Mouse (Mus musculus) midbrain, embryonic 13.5 days (tissue): Measurements from ENCODE around the gene Nat14. TPM values are rescaled to one million over a fixed set of nuclear protein-coding genes. Genes with fewer than 3 reads are reported as not detected.
A peak's percentile ranks its signal among the peaks of the same experiment; 100 is the strongest.

Experiments used
- ATAC-seq: fragments of 200-750 bp; cut with Nextera tagmentation; 2 replicates; pipeline ENCODE4 v1.8.0; 2017; ENCODE audit warnings: mild to moderate bottlenecking, moderate TSS enrichment, moderate library complexity
- H3K27ac ChIP-seq: fragments of 300-500 bp; sonication (generic); 2 replicates; pipeline ENCODE4 v1.5.1; 2015; ENCODE audit warnings: inconsistent platforms, mild to moderate bottlenecking, moderate library complexity
- H3K27me3 ChIP-seq: fragments of 300-500 bp; sonication (generic); 2 replicates; pipeline ENCODE4 v1.6.1; 2015; ENCODE audit warnings: mild to moderate bottlenecking, inconsistent platforms
- H3K36me3 ChIP-seq: fragments of 300-500 bp; sonication (generic); 2 replicates; pipeline ENCODE4 v1.6.1; 2015; ENCODE audit warnings: mild to moderate bottlenecking, inconsistent platforms
- H3K4me1 ChIP-seq: fragments of 300-500 bp; sonication (generic); replicated peaks from 2 replicates; pipeline ENCODE4 v1.6.1; 2015; ENCODE audit warnings: inconsistent platforms
- H3K4me2 ChIP-seq: fragments of 300-500 bp; sonication (generic); replicated peaks from 2 replicates; pipeline ENCODE4 v1.6.1; 2015; ENCODE audit warnings: moderate library complexity, mild to moderate bottlenecking, inconsistent platforms
- H3K4me3 ChIP-seq: fragments of 300-500 bp; sonication (generic); replicated peaks from 2 replicates; pipeline ENCODE4 v1.5.1; 2015; ENCODE audit warnings: mild to moderate bottlenecking, inconsistent platforms
- H3K9ac ChIP-seq: fragments of 300-500 bp; sonication (generic); replicated peaks from 2 replicates; pipeline ENCODE4 v1.6.1; 2015; ENCODE audit warnings: mild to moderate bottlenecking, inconsistent platforms
- H3K9me3 ChIP-seq: fragments of 300-500 bp; sonication (generic); 2 replicates; pipeline ENCODE4 v1.6.1; 2016; ENCODE audit warnings: mild to moderate bottlenecking, inconsistent platforms
- whole genome bisulfite sequencing: fragments of 180-500 bp; shearing (Covaris S2); methylation state at CpG from one replicate; pipeline ENCODE4 v1.1.7; 2015; 5-methylcytosine and 5-hydroxymethylcytosine counted together
- polyA plus RNA-seq: library from polyadenylated mRNA; unstranded; fragments of >200 nt; fragmentation: Nextera tagmentation; extraction: Ambion mirVana; gene quantifications from 2 replicates; pipeline ENCODE4 v1.2.1, GENCODE M21; 2015

Nat14 gene
- polyA plus RNA-seq, 1 experiment from 2014 or later: 31.1 TPM

DNA sequence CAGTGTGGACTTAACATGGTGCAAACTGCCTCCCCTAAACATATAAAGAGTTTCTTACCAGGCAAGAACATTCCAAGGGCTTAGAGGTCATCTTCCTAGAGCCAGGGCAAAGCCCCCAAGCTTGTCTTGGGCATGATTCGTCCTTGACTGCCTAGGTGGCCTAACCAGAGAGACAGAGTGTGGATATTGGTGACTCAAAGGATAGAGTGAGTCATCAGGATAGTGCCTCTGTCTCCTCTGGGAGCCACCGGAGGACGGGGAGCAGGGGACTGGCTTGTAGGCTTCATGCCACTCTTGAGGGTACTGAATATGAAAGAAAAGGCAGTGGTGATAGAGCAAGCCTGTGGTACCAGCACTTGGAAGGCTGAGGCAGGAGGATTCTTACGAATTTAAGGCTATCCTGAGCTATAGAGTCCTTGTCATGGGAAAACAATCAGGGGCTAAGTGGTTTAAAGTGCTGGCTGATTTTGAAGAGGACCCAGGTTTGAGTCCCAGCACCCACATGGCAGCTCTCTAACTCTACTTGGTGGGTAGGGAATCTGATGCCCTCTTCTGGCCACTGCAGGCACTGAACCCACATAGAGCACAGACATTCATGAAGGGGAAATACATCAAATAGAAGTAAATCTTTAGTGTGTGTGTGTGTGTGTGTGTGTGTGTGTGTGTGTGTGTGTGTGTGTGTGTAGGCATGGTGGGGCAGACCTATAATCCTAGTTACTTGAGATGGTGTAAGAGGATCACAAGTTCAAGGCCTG, 12.5 kb downstream of the Nat14 start:
- H3K9me3 ChIP-seq: 0 out of 2 replicates have a peak, but pooled peaks cover 6% of the 10 kb centered on the region
- H3K36me3 ChIP-seq: no peaks in the 10 kb centered on the region
- no peak overlapping the region for H3K4me3 ChIP-seq
- ATAC-seq: no peak
- no peak overlapping the region for H3K27ac ChIP-seq
- no peak overlapping the region for H3K9ac ChIP-seq
- 78% methylated on average over 4 of the region's 4 CpGs for WGBS
- H3K4me1 ChIP-seq: no peaks in the 10 kb centered on the region
- H3K4me2 ChIP-seq: no peak overlapping the region
- no peaks in the 10 kb centered on the region for H3K27me3 ChIP-seq

DNA sequence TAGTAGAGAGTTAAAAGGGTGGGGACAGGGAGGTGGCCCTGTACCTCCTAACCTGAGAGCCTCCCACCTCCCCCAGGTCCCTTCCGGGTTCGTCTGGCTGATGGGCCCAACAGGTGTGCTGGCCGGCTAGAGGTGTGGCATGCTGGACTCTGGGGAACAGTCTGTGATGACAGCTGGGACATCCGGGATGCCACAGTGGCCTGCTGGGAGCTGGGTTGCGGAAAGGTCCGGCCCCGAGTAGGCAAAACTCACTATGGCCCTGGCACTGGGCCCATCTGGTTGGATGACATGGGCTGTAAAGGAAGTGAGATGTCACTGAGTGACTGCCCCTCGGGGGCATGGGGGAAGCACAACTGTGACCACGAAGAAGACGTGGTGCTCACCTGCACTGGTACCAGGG, 15.0 kb downstream of the Nat14 start:
- H3K4me2 ChIP-seq: no peak overlapping the region
- H3K9me3 ChIP-seq: 0 out of 2 replicates have a peak, but pooled peaks cover 6% of the 10 kb centered on the region
- H3K36me3 ChIP-seq: no peaks in the 10 kb centered on the region
- no peak overlapping the region for H3K27ac ChIP-seq
- H3K27me3 ChIP-seq: no peaks in the 10 kb centered on the region
- ATAC-seq: no peak
- H3K4me1 ChIP-seq: no peaks in the 10 kb centered on the region
- H3K9ac ChIP-seq: no peak overlapping the region
- H3K4me3 ChIP-seq: no peak overlapping the region
- WGBS: 86% methylated on average over 10 of the region's 10 CpGs

DNA sequence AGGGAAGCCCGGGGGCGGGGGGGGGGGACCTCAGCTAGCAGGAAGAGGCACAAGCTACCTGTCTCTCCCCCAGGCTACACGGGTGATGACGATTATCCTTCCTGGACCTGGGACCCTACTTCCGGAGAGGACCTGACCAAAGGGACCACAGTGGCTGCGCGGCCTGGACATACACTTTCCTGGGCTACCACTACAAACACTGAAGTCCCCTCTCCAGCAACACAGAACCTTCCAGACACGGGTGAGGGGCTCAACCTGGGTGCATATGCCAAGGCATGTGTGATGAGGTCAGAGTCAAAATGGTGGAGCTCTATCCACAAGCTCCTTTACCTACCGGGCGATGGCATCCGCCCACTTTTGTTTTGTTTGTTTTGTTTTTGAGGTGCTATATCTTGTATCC, 15.6 kb downstream of the Nat14 start:
- no peak overlapping the region for H3K9ac ChIP-seq
- H3K4me3 ChIP-seq: no peak overlapping the region
- H3K9me3 ChIP-seq: 0 out of 2 replicates have a peak, but pooled peaks cover 6% of the 10 kb centered on the region
- no peak overlapping the region for H3K4me2 ChIP-seq
- no peak overlapping the region for H3K27ac ChIP-seq
- ATAC-seq: no peak
- H3K36me3 ChIP-seq: no peaks in the 10 kb centered on the region
- H3K4me1 ChIP-seq: no peaks in the 10 kb centered on the region
- WGBS: 80% methylated on average over 11 of the region's 11 CpGs
- no peaks in the 10 kb centered on the region for H3K27me3 ChIP-seq

DNA sequence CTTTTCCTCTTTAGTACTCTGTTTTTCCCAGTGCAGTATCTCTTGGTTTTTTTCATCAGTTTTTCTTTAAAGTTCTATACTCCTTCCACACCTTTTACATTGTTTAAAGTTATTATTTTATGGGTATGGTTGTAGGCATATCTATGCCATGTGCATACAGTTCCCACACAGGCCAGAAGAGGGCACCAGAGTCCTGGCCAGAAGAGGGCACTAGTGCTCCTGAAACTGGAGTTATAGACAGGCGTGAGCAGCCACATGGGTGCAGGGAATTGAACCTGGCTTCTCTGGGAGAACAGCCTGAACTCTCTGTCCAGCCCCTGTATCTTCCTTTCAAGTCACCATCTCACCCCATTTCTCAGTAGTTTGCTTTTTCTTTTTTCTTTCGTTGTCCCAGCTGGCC, 16.6 kb downstream of the Nat14 start:
- no peak for ATAC-seq

DNA sequence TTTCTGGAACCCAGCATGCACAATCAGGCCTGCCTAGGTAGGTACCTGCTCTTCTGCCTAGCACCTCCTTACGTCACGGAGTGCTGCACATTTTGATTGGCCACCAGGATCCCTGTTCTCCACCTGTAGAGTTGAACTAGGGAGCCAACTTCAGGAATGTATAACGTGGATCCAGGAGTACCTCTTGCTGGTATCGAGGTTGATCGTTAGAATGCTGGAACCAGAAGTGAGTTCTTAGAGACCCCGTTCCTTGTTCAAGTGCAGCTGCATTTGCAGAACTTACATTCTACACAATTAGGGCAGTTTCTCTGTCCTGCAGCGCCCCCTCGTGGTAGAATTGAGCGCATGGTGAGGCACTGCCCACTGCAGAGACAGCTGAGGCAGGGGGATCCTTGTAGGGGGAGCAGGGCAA, 18.2 kb downstream of the Nat14 start:
- no peak overlapping the region for H3K4me2 ChIP-seq
- H3K9ac ChIP-seq: no peak overlapping the region
- no peaks in the 10 kb centered on the region for H3K27me3 ChIP-seq
- no peaks in the 10 kb centered on the region for H3K9me3 ChIP-seq
- H3K4me1 ChIP-seq: no peaks in the 10 kb centered on the region
- no peaks in the 10 kb centered on the region for H3K36me3 ChIP-seq
- H3K4me3 ChIP-seq: no peak overlapping the region
- WGBS: 22% methylated on average over 9 of the region's 9 CpGs
- peak; percentile 53 for ATAC-seq
- no peak overlapping the region for H3K27ac ChIP-seq

More for the DNA sequence above, 16.6 kb downstream of the Nat14 start:
- WGBS: 40% methylated on average over 2 of the region's 2 CpGs
- no peak overlapping the region for H3K27ac ChIP-seq
- H3K9me3 ChIP-seq: 0 out of 2 replicates have a peak, but pooled peaks cover 6% of the 10 kb centered on the region
- no peaks in the 10 kb centered on the region for H3K36me3 ChIP-seq
- H3K9ac ChIP-seq: no peak overlapping the region
- no peak overlapping the region for H3K4me3 ChIP-seq
- no peaks in the 10 kb centered on the region for H3K27me3 ChIP-seq
- H3K4me1 ChIP-seq: no peaks in the 10 kb centered on the region
- no peak overlapping the region for H3K4me2 ChIP-seq

DNA sequence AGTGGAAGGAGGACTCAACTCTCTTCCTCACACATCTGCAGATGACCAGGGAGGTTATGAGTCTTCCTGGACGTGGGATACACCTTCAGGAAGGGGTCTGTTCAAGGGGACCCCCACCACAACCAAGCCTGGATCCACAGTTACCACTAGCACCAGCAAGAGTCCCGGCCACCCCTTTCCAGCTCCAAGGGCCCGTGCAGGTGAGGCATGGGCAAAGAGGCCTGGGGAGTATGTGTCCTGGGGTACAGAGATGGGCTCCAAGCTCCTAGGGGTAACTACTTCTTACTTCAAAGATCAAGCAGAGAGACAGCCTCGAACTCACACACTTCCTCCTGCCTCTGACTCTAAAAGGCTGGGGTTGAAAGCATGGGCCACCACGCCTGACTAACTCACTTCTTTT, 20.8 kb downstream of the Nat14 start:
- Histone ChIP-seq H3K4me3 (no peak overlapping the region), H3K4me2 (no peak overlapping the region), H3K9ac (no peak overlapping the region), H3K27ac (no peak overlapping the region), H3K36me3 (no peaks in the 10 kb centered on the region), H3K27me3 (no peaks in the 10 kb centered on the region), H3K4me1 (no peaks in the 10 kb centered on the region), H3K9me3 (no peaks in the 10 kb centered on the region)
- ATAC-seq: no peak
- 54% methylated on average over 5 of the region's 5 CpGs for WGBS

DNA sequence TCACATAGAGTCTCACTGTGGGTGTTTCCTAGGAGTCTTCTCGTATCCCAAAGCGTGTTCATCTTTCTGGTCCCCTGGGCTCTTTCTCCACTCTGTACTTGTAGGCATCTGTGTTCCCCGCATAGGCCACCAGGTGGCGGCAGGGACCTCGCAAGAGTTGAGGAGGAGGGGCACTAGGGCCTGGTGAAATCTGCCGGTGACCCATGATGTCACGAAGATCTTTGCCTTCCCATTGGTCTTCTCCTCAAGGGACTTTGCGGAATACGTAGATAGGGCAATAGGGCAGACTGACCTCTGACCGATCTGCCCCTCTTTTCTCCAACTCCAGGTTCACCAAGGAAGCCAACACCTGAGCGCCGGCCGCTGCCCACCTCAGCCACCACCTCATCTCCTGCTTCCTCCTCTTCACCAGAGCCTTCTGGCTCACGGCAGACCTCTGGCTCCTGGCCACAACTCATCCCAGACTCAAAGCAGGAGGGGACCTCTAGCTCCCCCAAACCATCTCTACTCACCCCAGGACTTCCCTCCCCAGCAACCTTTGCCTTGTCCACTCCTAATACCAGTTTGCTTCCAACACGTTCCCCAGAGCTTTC, 21.5 kb downstream of the Nat14 start:
- H3K4me1 ChIP-seq: no peaks in the 10 kb centered on the region
- 21% methylated on average over 15 of the region's 15 CpGs for WGBS
- ATAC-seq: peak; percentile 69

DNA sequence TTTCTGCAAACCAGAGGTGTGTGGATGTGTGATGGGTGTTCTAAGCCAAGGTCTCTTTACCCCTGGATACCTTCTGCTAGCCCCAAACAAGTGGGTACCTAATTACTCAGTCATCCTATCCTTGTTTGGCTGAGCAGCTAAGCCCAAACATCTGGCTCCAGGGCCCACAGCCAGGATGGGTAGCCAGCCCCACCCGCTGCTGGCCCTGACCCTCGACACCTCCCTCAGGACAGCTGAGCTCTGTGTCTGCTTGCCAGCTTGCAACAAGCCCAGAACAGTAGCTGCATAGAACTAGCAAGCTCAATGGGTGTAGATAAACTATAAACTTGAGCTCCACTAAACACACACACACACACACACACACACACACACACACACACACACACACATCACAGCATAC, 26.0 kb downstream of the Nat14 start:
- 50% methylated on average over 2 of the region's 2 CpGs for WGBS
- no peak overlapping the region for H3K4me2 ChIP-seq
- no peak overlapping the region for H3K27ac ChIP-seq
- no peaks in the 10 kb centered on the region for H3K36me3 ChIP-seq
- H3K4me3 ChIP-seq: no peak overlapping the region
- ATAC-seq: no peak
- no peaks in the 10 kb centered on the region for H3K4me1 ChIP-seq
- no peaks in the 10 kb centered on the region for H3K27me3 ChIP-seq
- no peaks in the 10 kb centered on the region for H3K9me3 ChIP-seq
- H3K9ac ChIP-seq: no peak overlapping the region

More for the DNA sequence above, 21.5 kb downstream of the Nat14 start:
- H3K4me3 ChIP-seq: peak overlapping the region; percentile 25
- H3K9me3 ChIP-seq: no peaks in the 10 kb centered on the region
- H3K9ac ChIP-seq: no peak overlapping the region
- no peaks in the 10 kb centered on the region for H3K36me3 ChIP-seq
- H3K27me3 ChIP-seq: no peaks in the 10 kb centered on the region
- no peak overlapping the region for H3K27ac ChIP-seq
- H3K4me2 ChIP-seq: peak overlapping the region; percentile 46

DNA sequence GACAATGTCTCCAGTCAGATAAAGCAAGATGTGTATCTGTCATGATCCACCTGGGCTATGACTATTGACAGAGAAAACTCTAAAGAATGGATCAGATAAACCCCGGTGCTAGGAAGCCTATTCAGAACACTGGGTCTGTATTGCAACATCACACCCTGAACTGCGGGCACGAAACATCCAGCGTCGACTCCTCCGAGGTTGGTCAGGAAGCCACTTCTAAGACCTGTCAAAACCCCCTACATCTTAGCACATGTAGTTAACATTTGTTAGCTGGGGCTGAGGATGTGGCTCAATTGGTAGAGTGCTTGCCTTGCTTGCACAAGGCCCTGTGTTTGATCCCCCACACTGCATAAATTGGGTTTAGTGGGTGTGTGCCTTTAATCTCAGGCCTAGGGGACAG, 26.6 kb downstream of the Nat14 start:
- no peak for ATAC-seq
- Histone ChIP-seq H3K9me3 (no peaks in the 10 kb centered on the region), H3K4me3 (no peak overlapping the region), H3K27me3 (no peaks in the 10 kb centered on the region), H3K9ac (no peak overlapping the region), H3K36me3 (no peaks in the 10 kb centered on the region), H3K4me2 (no peak overlapping the region), H3K4me1 (no peaks in the 10 kb centered on the region), H3K27ac (no peak overlapping the region)
- WGBS: 77% methylated on average over 6 of the region's 6 CpGs

DNA sequence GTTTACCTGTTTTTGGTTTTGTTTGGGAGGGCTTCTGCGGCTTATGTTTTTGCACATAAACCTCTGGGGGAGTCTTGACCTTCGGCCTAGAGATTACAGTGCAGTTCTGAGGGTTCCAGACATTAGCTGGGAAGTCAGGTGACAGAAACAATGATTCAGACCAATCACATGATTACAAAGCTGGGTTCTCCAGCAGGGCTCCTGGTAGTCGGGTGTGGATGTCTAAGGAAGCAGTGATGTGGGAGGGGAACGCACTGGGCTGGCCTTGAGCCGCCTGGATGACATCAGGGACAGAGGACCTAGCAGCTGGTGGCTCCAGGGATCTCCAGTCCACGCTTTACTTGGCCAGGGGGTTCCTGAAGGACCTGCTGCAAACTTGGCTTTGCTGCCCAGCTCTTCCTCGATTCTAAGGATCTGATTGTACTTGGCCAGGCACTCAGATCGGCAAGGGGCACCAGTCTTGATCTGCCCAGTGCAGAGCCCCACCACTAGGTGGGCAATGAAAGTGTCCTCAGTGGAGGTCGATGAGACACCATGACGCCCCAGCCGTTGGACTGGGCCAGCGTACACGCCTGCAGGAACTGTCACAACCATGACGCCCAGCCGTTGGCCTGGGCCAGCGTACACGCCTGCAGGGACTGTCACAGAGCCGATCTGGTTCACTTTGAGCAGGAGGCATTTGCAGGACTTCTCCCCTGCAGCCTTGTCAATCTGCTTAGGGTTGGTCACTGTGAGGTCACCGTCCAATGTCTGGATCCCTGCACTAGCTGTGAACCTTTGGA, 28.9 kb downstream of the Nat14 start:
- H3K4me1 ChIP-seq: 0 out of 2 replicates have a peak, but pooled peaks cover 6% of the 10 kb centered on the region
- no peaks in the 10 kb centered on the region for H3K9me3 ChIP-seq
- no peak overlapping the region for H3K4me2 ChIP-seq
- no peak overlapping the region for H3K27ac ChIP-seq
- no peaks in the 10 kb centered on the region for H3K36me3 ChIP-seq
- no peak overlapping the region for H3K9ac ChIP-seq
- 86% methylated on average over 19 of the region's 19 CpGs for WGBS
- H3K27me3 ChIP-seq: no peaks in the 10 kb centered on the region
- no peak for ATAC-seq
- H3K4me3 ChIP-seq: no peak overlapping the region

DNA sequence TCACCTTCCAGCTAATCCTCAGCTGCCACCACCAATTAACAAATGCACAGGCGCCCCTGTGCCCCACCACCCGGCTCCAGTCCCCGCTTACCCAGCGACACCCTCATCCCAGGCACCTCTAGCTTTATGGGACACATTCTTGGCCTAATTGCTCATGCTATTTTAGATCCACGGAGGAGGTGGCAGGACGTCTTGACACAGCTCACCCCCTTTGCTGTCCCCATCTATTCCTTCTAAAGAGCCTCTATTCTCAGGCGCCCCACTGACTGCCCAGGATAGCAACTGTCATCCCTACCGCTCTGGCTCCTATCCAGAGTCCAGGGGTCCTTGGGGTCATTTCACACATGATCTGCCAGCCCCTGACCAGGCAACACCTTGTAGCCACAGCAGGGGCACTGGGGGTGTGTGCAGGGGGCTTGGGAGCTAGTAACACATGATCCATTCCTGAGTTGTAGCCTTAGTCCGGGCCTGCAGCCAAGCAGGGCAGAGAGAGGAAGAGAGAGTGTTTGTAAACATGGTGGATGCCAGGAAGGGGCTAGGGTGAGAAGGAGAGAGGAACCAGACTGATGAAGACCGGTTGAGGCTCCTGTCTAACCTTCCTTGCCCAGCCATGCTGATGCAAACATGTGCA, 32.1 kb downstream of the Nat14 start:
- Histone ChIP-seq H3K4me3 (no peak overlapping the region), H3K4me1 (0 out of 2 replicates have a peak, but pooled peaks cover 6% of the 10 kb centered on the region), H3K27me3 (no peaks in the 10 kb centered on the region), H3K4me2 (no peak overlapping the region), H3K9ac (peak overlapping the region; percentile 36; the same call in 1 of the 2 replicates), H3K27ac (no peak overlapping the region), H3K9me3 (no peaks in the 10 kb centered on the region), H3K36me3 (no peaks in the 10 kb centered on the region)
- 33% methylated on average over 10 of the region's 10 CpGs for WGBS
- ATAC-seq: no peak

DNA sequence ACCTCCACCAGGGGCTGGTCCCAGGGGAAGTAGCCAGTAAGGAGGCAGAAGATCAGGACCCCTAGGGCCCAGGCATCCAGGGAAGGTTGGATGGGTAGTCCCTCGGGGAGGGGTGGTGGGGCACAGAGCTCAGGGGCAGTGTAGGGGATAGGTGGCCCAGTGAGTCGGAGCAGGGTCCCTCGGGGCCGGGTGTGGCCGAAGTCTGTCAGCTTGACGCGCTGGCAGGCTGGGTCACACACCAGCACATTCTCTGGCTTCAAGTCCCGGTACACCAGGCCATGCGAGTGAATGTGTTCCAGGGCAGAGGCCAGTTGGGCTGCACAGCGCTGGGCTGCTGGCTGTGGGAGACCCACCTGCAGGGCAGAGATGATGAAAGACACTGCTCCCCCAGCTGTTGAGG, 35.5 kb downstream of the Nat14 start:
- WGBS: 85% methylated on average over 10 of the region's 10 CpGs
- no peak for ATAC-seq
- Histone ChIP-seq H3K4me3 (no peak overlapping the region), H3K9ac (no peak overlapping the region), H3K27ac (no peak overlapping the region), H3K4me2 (no peak overlapping the region), H3K4me1 (0 out of 2 replicates have a peak, but pooled peaks cover 6% of the 10 kb centered on the region), H3K36me3 (no peaks in the 10 kb centered on the region), H3K27me3 (no peaks in the 10 kb centered on the region), H3K9me3 (no peaks in the 10 kb centered on the region)
